Mouse (Mus musculus) urinary bladder, postnatal 14 days (tissue): ENCODE data around the gene Apoh.

Experiments used
- DNase-seq: peaks from one replicate; pipeline ENCODE4 v3.0.0; 2021; ENCODE audit warnings: low spot score

Gene Apoh

DNA sequence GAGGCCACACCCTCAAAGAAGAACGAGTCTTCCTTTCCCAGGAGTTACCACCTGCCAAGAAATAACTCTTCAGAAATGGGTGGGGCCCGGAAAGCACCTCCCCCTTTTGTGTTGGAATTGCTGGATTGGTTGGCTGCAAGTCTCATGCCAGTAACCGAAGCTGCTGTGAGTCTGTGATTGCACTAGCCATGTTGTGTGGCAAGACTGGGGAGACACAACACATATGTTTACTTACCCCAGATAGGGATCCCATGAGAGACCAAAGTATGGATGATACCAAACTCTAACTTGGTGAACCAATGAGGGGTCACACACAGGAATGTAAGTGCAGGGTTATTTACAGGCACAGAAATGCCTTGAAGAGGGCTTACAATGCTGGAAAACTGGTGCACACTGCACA is 39.5 kb downstream of the Apoh start:
- DNase-seq = no peak

DNA sequence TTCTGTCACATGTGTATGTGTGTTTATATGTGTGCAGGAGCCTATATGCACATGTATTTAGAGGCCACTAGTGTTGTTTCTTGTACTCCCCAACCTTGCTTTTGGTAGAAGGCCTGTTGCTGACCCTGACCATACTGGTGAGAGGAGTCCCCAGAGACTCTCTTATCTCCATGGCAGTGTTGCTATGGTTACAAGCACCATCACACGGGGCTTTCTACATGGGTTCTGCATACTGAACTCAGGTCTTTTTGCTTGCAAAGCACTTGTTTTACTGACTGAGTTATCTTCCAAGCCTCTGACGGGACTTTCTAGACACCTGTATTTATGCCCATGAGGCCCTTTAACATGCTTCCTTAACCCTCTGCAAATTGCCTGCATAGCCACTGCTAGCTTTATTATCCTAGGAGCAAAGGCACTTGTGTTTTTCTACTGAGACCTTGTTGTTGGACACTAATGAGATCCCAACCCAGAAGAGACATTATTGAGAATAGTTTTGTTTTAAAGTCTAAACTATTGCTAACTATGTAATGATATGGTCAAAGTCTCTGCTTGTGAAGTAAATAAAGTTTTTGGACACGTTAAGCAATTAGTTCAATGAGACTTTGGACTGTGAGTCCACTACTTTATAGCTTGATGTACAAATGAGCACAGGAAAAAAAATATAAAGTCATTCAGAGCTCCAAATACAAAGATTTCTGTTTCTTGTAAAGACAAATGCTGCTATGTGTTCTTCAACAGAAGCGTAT is 41.9 kb downstream of the Apoh start:
- no peak for DNase-seq

DNA sequence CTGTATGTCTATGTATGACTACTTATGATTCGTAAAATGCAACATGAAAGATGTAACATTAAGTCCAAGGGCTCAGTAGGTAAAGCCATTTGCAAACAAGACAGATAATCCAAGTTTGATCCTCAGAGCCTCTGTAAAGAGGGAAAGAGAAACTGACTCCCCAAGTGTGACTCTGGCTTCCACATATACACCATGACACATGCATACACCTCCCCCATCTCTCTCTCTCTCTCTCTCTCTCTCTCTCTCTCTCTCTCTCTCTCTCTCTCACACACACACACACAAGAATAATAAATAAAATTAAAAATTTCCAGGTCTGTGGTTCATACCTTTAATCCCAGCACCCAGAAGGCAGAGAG is 42.5 kb downstream of the Apoh start:
- DNase-seq = no peak

DNA sequence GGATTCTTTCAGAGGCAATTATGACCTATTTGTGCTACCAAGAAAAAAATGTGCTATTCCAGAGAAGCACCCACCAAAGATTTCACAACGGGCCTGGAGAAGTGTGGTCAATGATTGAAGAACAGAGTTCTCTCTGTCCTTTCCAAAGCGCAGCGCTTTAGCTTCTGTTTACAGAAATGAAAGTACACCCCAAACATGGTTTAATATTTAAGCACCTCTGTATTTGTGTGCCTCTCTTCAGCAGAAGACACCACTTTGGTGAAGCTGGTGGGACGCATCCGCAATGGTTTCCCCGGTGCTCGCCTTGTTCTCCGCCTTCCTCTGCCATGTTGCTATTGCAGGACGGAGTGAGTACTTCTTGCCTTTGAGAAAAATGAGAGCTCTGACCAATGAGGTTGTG is 51.9 kb downstream of the Apoh start:
- no peak for DNase-seq

DNA sequence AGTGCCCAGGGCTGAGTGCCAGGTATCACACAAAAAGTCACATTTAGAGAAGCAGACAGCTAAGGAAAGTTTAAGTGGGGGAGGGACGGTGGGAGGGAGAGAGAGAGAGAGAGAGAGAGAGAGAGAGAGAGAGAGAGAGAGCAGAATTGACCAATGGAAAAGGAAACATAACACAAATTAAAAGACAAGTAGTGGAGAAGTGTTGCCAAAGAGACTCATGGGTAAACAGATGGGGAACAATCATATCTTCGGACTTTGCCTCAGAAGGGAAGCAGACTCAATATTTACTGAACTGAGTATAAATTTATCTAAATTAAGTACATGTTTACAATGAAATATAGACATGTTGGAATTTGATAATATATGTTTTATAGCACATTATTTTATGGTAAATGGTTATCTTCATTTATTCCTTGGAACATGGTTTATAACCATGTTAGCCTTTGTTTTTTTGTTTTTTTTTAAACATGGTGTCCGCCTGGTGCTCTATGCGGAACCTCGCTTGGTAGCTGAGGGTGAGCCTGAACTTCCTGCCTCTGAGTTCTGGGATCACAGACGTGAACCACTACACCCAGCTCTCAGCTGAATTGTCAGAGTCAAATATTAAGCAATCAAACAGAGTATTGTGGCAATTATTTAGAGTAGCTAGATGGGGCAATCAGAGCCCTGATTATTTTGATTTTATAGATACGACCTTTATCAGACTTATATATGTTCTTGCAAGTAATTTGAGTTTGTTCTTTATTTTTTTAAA is 53.1 kb downstream of the Apoh start:
- DNase-seq = no peak

DNA sequence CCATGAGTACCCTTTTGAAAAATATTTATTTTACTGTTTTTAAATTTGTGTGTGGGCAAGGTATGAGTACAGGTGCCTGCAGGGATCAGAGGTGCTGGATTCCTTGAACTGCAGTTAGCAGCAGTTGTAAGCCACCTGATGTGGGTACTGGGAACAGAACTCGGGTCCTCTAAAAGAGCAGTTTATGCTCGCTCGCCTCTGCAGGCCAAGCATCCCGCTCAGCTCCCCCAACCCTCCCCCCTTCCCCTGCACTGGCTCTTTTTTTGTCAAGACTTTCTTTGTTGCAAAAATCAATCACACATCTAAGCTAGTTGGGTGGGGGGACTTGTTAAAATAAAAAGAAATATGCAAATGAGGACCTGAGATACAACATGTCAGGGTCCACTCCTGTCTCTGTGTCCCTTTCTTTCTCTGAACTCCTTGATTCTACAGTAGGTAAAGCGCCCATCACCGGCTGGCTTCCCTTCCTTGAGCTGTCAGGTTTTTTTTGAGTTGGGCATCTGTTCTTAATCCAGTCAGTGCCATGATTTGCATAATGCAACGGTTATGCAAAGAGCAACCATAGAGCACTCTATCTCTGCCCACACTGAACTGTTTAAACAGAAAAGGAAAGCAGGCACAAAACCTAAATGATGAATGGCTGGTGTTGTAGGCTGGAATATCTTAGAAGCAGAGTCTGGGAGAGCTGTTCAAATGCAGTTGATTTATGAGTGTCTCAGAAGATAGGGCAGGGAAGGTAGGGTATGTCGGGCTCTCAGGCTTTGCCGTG is 66.9 kb downstream of the Apoh start:
- no peak for DNase-seq

DNA sequence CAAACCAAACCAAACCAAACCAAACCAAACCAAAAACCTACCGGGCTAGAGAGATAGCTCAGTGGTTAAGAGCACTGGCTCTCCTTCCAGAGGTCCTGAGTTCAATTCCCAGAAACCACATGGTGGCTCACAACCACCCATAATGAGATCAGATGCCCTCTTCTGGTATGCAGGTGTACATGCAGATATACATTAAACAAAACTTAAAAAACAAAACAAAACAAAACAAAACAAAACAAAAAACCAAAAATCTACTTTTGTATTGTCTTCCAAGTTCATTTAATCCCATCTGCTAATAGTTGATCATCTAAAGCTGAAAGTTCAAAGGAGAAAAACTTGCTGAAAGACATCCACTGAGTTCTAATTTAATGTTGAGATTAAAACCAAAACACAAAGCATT is 73.2 kb downstream of the Apoh start:
- DNase-seq = no peak

DNA sequence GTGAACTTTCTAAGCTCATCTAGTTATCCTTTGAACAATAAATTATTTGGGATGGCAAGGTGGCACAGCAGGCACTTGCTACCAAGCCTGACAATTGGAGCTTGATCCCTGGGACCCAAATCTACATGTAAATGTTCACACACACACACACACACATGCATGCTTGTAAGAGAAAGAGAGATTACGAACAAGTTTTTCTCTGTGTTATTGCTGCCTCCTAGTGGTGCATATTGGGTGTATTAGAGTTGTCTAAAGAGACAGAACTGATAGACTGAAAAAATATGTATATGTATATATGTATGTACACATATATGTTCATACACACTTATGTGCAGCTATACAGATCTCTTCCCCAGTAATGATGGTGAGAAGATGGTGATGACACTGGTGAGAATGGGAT is 75.4 kb downstream of the Apoh start:
- DNase-seq = peak; percentile 10

DNA sequence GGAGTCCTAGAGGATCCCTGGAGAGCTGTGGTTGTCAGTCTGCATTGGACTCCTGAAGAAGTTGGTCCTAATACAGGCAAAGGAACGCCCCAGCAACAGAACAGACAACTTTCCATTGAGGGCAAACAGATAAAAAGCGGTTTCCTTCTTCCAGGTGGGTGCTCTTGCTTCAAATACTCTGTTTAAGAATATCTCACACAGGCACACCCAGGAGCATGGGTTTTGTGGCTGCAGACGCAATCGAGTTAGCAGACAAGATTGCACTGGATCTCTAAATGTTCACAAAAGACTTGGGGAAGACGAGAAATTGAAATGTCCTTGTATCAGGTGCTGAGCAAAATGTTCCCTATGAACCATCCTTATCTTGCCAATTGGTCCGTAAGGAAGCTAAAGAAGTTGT is 76.1 kb downstream of the Apoh start:
- DNase-seq = no peak

DNA sequence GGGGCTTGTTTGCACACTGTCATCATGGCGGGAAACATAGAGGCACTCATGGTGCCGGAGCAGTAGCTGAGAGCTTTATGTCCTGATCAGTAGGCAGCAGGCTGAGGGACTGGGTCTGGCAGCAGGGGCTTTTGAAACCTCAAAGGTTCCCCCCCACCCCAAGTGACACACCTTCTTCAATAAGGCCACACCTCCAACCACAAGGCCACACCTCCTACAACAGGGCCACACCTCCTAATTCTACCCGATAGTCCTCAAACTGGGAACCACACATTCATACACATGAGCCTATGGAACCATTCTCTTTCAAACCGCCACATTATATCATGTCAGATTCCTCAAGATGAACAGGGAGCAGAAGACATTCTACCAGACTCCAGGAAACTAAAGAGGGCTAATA is 77.6 kb downstream of the Apoh start:
- DNase-seq = no peak

DNA sequence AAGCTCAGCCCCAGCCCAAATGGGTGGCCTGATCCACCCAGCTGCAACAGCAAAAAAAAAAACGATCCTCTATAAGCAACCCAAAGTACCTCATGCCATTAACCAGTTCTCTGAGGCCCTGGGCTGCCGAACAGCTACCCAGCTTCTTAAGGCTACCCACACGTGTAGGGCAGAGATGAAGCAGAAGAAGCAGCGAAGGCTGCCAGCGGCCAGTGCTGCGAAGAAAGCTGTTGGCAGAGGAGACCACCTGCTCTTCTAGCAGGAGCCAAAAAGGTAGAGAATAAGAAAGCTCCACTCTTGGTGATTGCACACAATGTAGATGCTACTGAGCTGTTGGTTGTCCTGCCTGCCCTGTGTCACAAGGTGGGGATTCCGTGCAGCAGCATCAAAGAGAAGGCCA is 80.1 kb downstream of the Apoh start:
- no peak for DNase-seq

DNA sequence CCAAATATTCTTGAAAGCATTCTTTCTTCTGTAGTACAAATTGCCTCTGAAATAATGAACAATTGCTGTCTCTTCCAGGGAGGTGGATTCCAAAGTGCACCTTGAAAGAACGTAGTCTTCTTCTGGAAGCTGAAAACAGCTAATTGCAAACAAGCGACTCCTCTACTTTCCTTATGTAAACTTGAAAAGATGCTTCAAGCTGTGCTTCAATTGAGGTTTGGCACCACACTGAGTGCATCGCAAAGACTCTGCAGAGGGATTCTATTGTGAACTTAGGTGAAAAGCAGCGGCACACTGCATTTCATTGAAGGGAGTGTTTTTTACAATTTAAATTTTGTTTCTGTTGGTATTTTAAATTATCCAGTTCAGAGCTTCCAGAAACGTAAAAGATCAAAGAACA is 81.0 kb downstream of the Apoh start:
- DNase-seq = no peak

DNA sequence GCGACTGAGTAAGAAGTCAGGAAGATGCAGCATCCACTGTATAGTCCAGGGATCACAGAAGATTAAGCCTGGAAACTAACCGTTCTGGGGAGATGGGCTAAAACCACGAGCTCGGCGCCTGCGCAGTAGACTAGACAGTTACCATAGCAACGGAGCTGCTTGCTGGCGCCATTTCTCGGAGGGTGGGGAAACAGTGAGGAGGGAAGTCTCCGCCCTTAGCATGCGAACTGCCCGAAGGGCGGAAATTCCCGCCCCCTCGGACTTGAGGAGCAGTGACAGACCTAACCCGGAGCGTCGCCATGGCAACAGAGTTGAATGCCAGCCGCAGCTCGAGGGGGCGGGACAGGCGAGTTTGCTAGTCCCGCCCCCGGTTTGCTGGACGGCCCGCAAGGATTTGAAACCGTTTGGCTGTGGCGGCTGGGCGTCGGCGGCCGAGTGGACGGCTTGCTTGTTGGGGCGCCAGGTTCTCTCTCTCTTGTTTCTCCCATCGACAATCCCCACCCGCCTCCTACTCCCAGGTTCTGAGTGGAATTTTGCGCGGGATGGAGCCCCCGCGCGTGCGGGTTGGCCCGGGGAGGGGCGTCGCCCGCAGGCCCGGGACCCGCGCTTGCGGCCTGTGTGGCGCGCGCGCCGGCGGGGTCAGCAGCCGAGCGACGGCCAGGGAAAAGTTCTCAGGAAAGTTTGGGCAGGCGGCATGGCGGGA is 81.9 kb downstream of the Apoh start, which contains the start of gene Cep112:
Gene Cep112 (plus strand): TSS at position 304 of the 703 bp plus-strand sequence.
- peak; percentile 98 for DNase-seq

DNA sequence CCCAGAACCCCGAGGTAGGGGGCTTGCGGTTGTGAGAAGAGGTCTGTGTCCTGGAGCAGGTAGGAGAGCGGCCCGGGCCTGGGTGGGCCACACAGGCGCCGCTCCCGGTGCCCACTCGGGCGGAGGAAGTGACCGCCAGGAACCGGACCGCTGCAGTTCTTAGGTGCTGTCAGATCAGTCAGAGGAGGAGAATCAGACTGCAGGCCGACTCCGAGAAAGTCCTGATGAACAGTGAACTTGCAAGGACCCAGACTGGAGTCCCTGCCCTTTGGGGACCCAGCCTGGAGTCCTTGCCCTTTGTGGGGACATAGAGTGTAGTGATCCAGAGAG is 82.4 kb downstream of the Apoh start:
- peak; percentile 14 for DNase-seq

DNA sequence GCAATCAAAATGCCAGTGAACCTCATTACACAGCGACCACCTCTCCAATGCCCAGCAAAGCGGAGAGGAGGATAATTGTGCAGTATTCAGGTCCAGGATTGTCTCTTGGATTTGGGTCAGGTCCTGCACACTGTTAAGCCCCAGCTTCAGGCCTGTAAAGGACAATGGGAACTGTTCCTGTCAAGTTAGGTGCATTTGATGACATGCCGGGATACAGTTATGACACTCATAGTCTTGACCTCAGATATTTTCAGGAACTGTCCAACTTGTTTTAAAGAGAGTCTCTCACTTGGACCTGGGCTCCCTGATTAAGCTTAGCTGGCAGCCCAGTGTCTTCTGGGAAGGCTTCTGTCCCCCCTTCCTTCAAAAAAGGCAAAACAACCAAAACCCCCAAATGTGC is 82.9 kb downstream of the Apoh start:
- no peak for DNase-seq

DNA sequence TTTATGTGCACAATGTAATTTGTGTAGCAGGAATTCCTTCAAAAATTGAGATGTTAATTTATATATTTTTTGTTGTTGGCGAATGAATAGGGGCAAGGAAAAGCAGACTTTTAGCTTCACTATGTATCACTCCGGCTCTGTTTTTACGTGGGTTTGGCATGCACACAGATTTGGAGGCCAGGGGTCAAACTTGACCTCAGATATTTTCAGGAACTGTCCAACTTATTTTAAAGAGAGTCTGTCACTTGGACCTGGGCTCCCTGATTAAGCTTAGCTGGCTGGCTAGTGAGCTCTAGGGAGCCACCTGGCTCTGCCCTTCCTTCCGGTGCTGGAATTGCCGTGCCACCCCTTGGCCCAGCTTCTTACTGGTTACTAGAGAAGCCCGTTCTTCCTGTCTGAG is 84.0 kb downstream of the Apoh start:
- no peak for DNase-seq

DNA sequence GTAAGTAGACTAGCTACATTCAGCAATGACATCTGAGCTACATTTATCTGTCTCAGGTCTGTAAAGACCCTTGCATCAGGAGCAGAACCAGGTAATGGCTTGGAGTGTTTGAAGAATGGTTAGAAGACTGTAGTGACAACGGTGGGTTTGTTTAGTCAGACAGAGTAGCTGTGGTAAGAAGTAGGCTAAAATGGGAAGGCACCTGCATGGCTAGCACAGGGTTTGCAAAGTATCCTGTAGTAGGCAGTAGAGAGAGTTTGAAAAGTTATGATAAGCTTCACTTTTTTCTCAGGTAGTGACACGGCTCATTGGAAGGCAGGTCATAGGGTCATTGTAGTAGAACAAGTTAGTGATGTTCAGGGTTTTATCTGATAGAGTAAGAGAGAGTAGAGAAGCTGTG is 85.9 kb downstream of the Apoh start:
- no peak for DNase-seq

DNA sequence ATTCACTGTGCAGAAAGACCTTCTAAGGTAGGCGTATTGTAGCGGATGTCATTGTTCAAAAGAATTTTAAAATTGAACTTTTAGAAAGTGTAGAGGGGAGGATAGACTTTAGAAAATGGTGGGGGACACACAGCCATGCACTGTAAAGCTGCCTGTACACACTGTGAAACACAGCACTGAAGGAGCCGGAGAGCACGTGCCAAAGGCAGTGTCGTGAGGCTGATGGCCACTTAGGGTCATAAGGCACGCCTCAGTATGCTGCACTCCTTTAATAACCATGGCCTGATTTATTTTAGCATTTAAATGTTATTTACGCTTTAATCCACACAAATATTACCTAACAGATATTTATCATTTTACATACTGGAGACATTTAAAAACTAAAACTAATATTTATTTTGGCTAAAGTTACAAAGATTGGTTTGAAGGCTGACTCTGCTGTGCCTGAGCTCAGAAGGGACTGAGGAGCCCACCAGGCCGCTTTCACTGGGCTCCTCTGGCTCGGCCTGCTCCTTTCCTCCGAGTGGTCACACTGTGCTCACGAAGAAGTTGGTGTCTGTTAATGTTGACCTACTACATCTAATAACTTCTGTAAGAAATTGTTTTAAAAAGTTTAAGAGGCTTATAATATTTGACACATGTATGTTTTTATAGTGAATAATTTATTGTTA is 100.9 kb downstream of the Apoh start:
- no peak for DNase-seq

DNA sequence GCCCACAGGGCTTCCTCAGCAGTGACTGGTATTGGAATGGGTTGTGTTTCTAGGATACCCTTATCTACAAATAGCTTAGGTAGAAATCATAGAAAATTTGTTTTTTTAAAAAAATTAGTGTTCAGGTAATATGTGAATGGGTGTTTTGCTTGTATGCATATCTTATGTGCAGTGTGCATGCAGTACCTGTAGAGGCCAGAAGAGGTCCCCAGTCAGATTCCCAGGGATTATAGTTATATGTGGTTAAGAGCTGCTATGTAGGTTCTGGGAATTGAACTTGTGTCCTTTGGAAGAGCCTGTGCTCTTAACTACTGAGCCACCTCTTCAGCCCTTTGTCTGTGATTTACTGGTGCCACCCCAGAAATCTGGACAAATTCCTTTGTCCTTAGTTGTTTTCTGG is 104.0 kb downstream of the Apoh start:
- no peak for DNase-seq

DNA sequence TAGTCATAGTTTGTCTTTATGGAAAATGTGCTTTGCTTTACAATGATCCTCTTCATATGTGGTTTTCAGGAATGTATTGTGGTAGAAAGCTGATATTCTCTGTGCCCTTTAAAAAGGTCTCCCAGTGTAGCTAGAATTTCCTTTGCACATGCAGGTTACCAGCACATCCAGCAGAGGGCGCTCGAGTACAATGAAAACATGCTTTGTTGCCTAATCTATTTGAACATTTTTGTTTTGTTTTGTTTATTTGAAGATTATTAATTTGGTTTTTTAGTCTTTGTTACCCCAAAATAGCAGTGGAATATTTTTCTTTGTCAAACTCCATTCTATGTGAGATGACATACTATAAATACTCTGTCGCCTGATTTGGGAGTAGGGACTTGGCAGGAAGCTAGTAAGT is 106.7 kb downstream of the Apoh start:
- peak; percentile 71 for DNase-seq

DNA sequence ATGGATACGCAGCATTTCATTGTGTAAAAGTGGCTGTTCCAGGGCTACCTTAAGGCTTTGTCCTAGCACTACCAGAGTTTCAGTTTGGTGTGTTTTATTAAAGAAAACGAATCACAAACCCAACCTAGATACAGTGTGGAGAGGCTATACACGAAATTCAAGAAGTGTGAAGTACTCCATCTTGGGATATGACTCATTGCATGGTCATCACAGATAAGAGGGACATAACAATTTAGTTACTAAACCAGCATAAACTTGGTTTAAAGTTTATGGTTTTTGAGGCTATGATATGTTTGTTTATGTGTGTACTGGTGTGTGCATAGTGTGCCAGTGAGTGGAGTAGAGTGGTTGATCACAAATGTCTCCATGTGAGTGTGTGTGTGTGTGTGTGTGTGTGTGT is 116.4 kb downstream of the Apoh start:
- no peak for DNase-seq
